Mouse (Mus musculus): ENCODE measurements around the gene Eif4e2.
A peak's percentile ranks its signal among the peaks of the same experiment; 100 is the strongest.

Gene Eif4e2

GRCm38 (mm10) chr1:87264134-87265006, 50.7 kb downstream of the Eif4e2 start, which contains the start of gene Efhd1:
Efhd1 (plus strand) TSS chr1:87264363.
- peak; percentile 23 to 32 for DNase-seq

GRCm38 (mm10) chr1:87265200-87265599, 51.5 kb downstream of the Eif4e2 start:
- peak; percentile 16 to 22 for DNase-seq

- no peak for DNase-seq
Measured at GRCm38 (mm10) chr1:87266296-87267090, 52.8 kb downstream of the Eif4e2 start.

- DNase-seq, result no peak
Measured at GRCm38 (mm10) chr1:87270204-87270603, 56.5 kb downstream of the Eif4e2 start.

GRCm38 (mm10) chr1:87270641-87271467, 57.1 kb downstream of the Eif4e2 start:
- no peak for DNase-seq

- DNase-seq, result no peak
Measured at GRCm38 (mm10) chr1:87271596-87271995, 57.9 kb downstream of the Eif4e2 start.

- DNase-seq, result no peak
Measured at GRCm38 (mm10) chr1:87272462-87272861, 58.7 kb downstream of the Eif4e2 start.

- no peak for DNase-seq
Measured at GRCm38 (mm10) chr1:87273514-87273942, 59.8 kb downstream of the Eif4e2 start.

- DNase-seq, result no peak
Measured at GRCm38 (mm10) chr1:87274134-87274533, 60.4 kb downstream of the Eif4e2 start.

GRCm38 (mm10) chr1:87275151-87275550, 61.4 kb downstream of the Eif4e2 start:
- no peak for DNase-seq

- no peak for DNase-seq
Measured at GRCm38 (mm10) chr1:87276056-87276455, 62.3 kb downstream of the Eif4e2 start.

- no peak for DNase-seq
Measured at GRCm38 (mm10) chr1:87280281-87280680, 66.6 kb downstream of the Eif4e2 start.

- DNase-seq, result no peak
Measured at GRCm38 (mm10) chr1:87281599-87282412, 68.1 kb downstream of the Eif4e2 start.

GRCm38 (mm10) chr1:87282413-87282788, 68.7 kb downstream of the Eif4e2 start:
- DNase-seq, result peak; percentile 14 to 25

- DNase-seq, result no peak
Measured at GRCm38 (mm10) chr1:87283410-87283960, 69.8 kb downstream of the Eif4e2 start.

- DNase-seq, result no peak
Measured at GRCm38 (mm10) chr1:87287105-87287504, 73.4 kb downstream of the Eif4e2 start.

Data from B cell, adult 2 months (primary cell).